Mouse (Mus musculus) lung, embryonic 14.5 days (tissue): ENCODE measurements around the gene Hivep3. TPM values are rescaled to one million over a fixed set of nuclear protein-coding genes. Genes with fewer than 3 reads are reported as not detected.

Source experiments
- ATAC-seq: fragments of 200-750 bp; cut with Nextera tagmentation; 2 replicates; pipeline ENCODE4 v1.8.0; 2017; ENCODE audit warnings: mild to moderate bottlenecking, moderate TSS enrichment, moderate library complexity; ENCODE audit not compliant: insufficient read depth
- DNase-seq: peaks from one replicate; pipeline ENCODE4 v3.0.0-alpha.2; 2015
- H3K27ac ChIP-seq: fragments of 300-500 bp; sonication (generic); 2 replicates; pipeline ENCODE4 v1.5.1; 2014; ENCODE audit warnings: low read depth, mild to moderate bottlenecking, moderate library complexity
- H3K27me3 ChIP-seq: fragments of 300-500 bp; sonication (generic); 2 replicates; pipeline ENCODE4 v1.6.1; 2014; ENCODE audit warnings: low read length, control low read depth; ENCODE audit not compliant: insufficient read depth
- H3K36me3 ChIP-seq: fragments of 300-500 bp; sonication (generic); 2 replicates; pipeline ENCODE4 v1.6.1; 2014; ENCODE audit warnings: control low read depth; ENCODE audit not compliant: insufficient read depth
- H3K4me1 ChIP-seq: fragments of 300-500 bp; sonication (generic); 2 replicates; pipeline ENCODE4 v1.6.1; 2014; ENCODE audit warnings: antibody characterized with exemption, control low read depth; ENCODE audit not compliant: insufficient read depth
- H3K4me2 ChIP-seq: fragments of 300-500 bp; sonication (generic); 2 replicates; pipeline ENCODE4 v1.6.1; 2014; ENCODE audit warnings: mild to moderate bottlenecking
- H3K4me3 ChIP-seq: fragments of 300-500 bp; sonication (generic); 2 replicates; pipeline ENCODE4 v1.5.1; 2014; ENCODE audit warnings: low read depth, low read length
- H3K9ac ChIP-seq: fragments of 300-500 bp; sonication (generic); 2 replicates; pipeline ENCODE4 v1.6.1; 2014
- H3K9me3 ChIP-seq: fragments of 300-500 bp; sonication (generic); 2 replicates; pipeline ENCODE4 v1.6.1; 2016; ENCODE audit warnings: low read depth, low read length, control low read depth
- CTCF ChIP-seq: IDR thresholded peaks from 2 replicates; pipeline ENCODE4 v1.5.1; 2016; ENCODE audit warnings: antibody characterized with exemption, low read depth
- WGBS: fragments of 180-500 bp; shearing (Covaris S2); extraction: QIAGEN DNeasy Blood & Tissue Kit; methylation state at CpG from one replicate; pipeline ENCODE4 v1.1.7; 2014; 5-methylcytosine and 5-hydroxymethylcytosine counted together
- polyA plus RNA-seq: library from polyadenylated mRNA; unstranded; fragments of >200 nt; fragmentation: Nextera tagmentation; extraction: Ambion mirVana; gene quantifications from 2 replicates; pipeline ENCODE4 v1.2.1, GENCODE M21; 2014

Gene Hivep3
- polyA plus RNA-seq, 1 experiment from 2014 or later, result 22.0 TPM

- TF ChIP-seq CTCF, result no peak
- no peaks in the 10 kb centered on the region for H3K27me3 ChIP-seq
- WGBS, result 76% methylated on average over 1 of the region's 1 CpGs
- H3K27ac ChIP-seq, result no peak overlapping the region
- H3K9ac ChIP-seq, result no peak overlapping the region
- no peak overlapping the region for H3K4me3 ChIP-seq
- no peak overlapping the region for H3K4me2 ChIP-seq
- DNase-seq (no peak), ATAC-seq (no peak)
- H3K9me3 ChIP-seq, result no peaks in the 10 kb centered on the region
- no peaks in the 10 kb centered on the region for H3K4me1 ChIP-seq
- no peaks in the 10 kb centered on the region for H3K36me3 ChIP-seq
Observed at GRCm38 (mm10) chr4:120116312-120116711, 382.7 kb downstream of the Hivep3 start.

DNA sequence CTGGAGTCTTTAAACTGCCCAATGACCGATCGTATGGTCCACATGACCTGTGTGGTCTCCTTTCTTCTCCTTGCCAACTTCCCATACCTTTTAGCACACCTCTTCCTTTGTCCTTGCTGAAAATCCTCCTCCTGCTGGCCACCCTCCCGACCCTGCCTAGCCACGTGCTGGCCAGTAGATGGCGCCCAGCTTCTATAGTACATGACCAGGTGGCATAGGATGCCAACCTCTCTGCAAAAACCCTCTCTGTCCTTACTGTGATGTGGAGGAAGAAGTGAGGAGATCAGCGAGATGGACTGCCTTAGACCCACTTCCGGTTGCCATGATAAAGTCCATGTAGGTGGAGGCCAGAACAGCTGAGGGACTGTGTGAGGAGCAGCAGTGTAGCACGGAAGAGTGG is 386.7 kb downstream of the Hivep3 start:
- Histone ChIP-seq H3K4me2 (no peak overlapping the region), H3K36me3 (no peaks in the 10 kb centered on the region)

DNA sequence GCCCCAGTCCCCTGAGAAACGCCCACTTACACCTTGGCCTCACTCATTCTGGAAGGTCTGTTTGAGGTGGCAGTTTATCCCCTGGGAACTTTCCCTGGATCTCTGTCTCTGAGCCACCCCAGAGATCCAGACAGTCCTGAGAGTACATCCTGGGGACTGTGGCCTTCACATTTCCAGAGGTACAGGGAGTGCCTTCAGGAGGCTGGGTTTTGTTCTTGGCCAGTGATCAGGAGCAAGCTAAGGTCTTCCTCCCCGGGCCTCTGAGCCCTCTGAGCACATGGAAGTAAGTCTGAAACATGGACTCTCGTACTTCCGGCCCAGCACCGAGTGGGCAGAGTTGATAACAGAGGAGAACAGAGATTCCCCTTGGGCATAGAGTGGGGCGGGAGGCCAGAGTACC is 391.1 kb downstream of the Hivep3 start:
- no peak for ATAC-seq
- 73% methylated on average over 6 of the region's 6 CpGs for WGBS
- no peak for DNase-seq

More for the DNA sequence above, 386.7 kb downstream of the Hivep3 start:
- no peaks in the 10 kb centered on the region for H3K27me3 ChIP-seq
- ATAC-seq (no peak), DNase-seq (peak; percentile 69)
- 33% methylated on average over 8 of the region's 8 CpGs for WGBS
- H3K4me3 ChIP-seq, result no peak overlapping the region
- TF ChIP-seq CTCF, result peak; percentile 86
- no peak overlapping the region for H3K9ac ChIP-seq
- H3K4me1 ChIP-seq, result no peaks in the 10 kb centered on the region
- no peak overlapping the region for H3K27ac ChIP-seq
- H3K9me3 ChIP-seq, result no peaks in the 10 kb centered on the region

DNA sequence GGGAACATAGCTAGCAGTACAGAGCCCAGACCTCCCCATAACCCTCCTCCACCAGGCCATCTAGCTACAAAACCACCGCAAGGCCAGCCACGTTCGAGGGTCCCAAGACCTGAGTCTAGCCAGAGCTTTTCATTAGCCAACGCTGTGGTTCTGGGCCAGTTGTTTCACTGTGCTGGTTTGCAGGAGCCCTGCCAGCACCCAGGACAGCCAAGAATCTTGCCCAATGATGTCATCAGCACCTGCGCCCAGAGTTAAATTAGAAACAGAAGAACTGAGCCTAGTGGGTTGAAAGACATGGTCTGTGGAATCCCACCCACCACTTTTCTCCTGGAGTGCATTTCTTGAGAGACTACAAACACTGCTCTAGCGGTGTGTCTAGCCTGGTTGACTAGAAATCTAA is 392.5 kb downstream of the Hivep3 start:
- no peak for DNase-seq
- WGBS, result 76% methylated on average over 6 of the region's 6 CpGs
- no peaks in the 10 kb centered on the region for H3K4me1 ChIP-seq
- H3K4me2 ChIP-seq, result no peak overlapping the region
- no peaks in the 10 kb centered on the region for H3K27me3 ChIP-seq
- H3K36me3 ChIP-seq, result no peaks in the 10 kb centered on the region
- ATAC-seq, result no peak
- no peak for TF ChIP-seq CTCF
- H3K9ac ChIP-seq, result no peak overlapping the region
- H3K4me3 ChIP-seq, result no peak overlapping the region
- no peaks in the 10 kb centered on the region for H3K9me3 ChIP-seq
- H3K27ac ChIP-seq, result no peak overlapping the region

More for the DNA sequence above, 391.1 kb downstream of the Hivep3 start:
- Histone ChIP-seq H3K4me3 (no peak overlapping the region), H3K9ac (no peak overlapping the region), H3K9me3 (no peaks in the 10 kb centered on the region), H3K4me1 (no peaks in the 10 kb centered on the region), H3K4me2 (no peak overlapping the region), H3K27ac (no peak overlapping the region), H3K36me3 (no peaks in the 10 kb centered on the region), H3K27me3 (no peaks in the 10 kb centered on the region)
- no peak for TF ChIP-seq CTCF

- Histone ChIP-seq H3K27me3 (no peaks in the 10 kb centered on the region), H3K27ac (no peak overlapping the region), H3K36me3 (no peaks in the 10 kb centered on the region), H3K9me3 (no peaks in the 10 kb centered on the region), H3K9ac (no peak overlapping the region), H3K4me3 (no peak overlapping the region), H3K4me2 (no peak overlapping the region), H3K4me1 (0 out of 2 replicates have a peak, but pooled peaks cover 3% of the 10 kb centered on the region)
- 82% methylated on average over 3 of the region's 3 CpGs for WGBS
- TF ChIP-seq CTCF, result no peak
- no peak for ATAC-seq
- DNase-seq, result no peak
Observed at GRCm38 (mm10) chr4:120127333-120127732, 393.7 kb downstream of the Hivep3 start.

GRCm38 (mm10) chr4:120128033-120128432 is 394.4 kb downstream of the Hivep3 start:
- 63% methylated on average over 4 of the region's 4 CpGs for WGBS
- peak; percentile 11 for DNase-seq
- no peak for ATAC-seq

DNA sequence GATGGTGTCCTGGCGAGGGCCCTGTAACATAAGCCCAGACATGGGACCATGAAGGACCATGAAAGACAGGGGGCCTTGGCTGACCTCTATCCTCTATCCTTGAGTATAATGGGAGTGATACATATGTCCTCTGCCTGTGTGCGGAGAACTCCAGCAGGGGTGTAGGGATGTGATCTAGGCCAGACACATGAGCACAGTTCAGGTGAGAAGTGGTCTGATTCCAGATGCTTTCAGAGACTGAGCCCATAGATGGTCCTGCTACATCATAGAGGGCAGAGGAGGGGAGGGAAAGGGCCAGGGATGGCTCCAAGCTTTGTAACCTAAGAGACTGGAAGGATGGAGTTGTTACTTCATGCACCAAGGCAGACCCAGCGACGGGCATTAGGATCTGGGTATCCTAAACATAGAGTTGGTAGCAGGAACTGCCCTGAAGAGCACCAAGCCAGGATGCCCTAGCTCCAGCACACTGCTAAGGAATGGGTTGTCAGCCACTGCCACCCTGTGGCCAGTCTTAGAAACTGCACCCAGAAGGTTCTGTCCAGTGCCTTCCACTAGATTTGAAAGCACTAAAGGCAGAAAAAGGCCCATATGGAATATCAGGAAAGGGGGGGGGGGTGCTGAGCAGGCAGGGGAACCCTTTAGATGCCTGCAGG is 395.8 kb downstream of the Hivep3 start:
- 35% methylated on average over 4 of the region's 4 CpGs for WGBS
- Histone ChIP-seq H3K9ac (no peak overlapping the region), H3K4me2 (no peak overlapping the region), H3K9me3 (no peaks in the 10 kb centered on the region), H3K36me3 (no peaks in the 10 kb centered on the region), H3K27ac (no peak overlapping the region), H3K4me3 (no peak overlapping the region), H3K27me3 (no peaks in the 10 kb centered on the region), H3K4me1 (0 out of 2 replicates have a peak, but pooled peaks cover 3% of the 10 kb centered on the region)
- peak; percentile 86 for DNase-seq
- peak; percentile 58 for ATAC-seq
- peak; percentile 96 for TF ChIP-seq CTCF

More at GRCm38 (mm10) chr4:120128033-120128432, 394.4 kb downstream of the Hivep3 start:
- H3K9me3 ChIP-seq, result no peaks in the 10 kb centered on the region
- no peak overlapping the region for H3K4me2 ChIP-seq
- no peaks in the 10 kb centered on the region for H3K27me3 ChIP-seq
- H3K36me3 ChIP-seq, result no peaks in the 10 kb centered on the region
- no peak overlapping the region for H3K4me3 ChIP-seq
- 0 out of 2 replicates have a peak, but pooled peaks cover 3% of the 10 kb centered on the region for H3K4me1 ChIP-seq
- no peak overlapping the region for H3K9ac ChIP-seq
- H3K27ac ChIP-seq, result no peak overlapping the region
- no peak for TF ChIP-seq CTCF

- Histone ChIP-seq H3K4me3 (no peak overlapping the region), H3K9ac (no peak overlapping the region), H3K4me2 (no peak overlapping the region), H3K36me3 (no peaks in the 10 kb centered on the region), H3K9me3 (no peaks in the 10 kb centered on the region), H3K27ac (no peak overlapping the region), H3K27me3 (no peaks in the 10 kb centered on the region), H3K4me1 (0 out of 2 replicates have a peak, but pooled peaks cover 3% of the 10 kb centered on the region)
- DNase-seq (no peak), ATAC-seq (no peak)
- WGBS, result 69% methylated on average over 4 of the region's 4 CpGs
- TF ChIP-seq CTCF, result no peak
Observed at GRCm38 (mm10) chr4:120130926-120131325, 397.3 kb downstream of the Hivep3 start.
